Mouse (Mus musculus) hindbrain, embryonic 12.5 days (tissue): ENCODE data around the gene Tbxa2r. TPM values are rescaled to one million over a fixed set of nuclear protein-coding genes. Genes with fewer than 3 reads are reported as not detected.

Experiments used
- ATAC-seq: fragments of 200-750 bp; cut with Nextera tagmentation; 2 replicates; pipeline ENCODE4 v1.8.0; 2017; ENCODE audit warnings: moderate TSS enrichment; ENCODE audit not compliant: low FRiP score
- H3K27ac ChIP-seq: fragments of 300-500 bp; sonication (generic); 2 replicates; pipeline ENCODE4 v1.5.1; 2016; ENCODE audit warnings: mild to moderate bottlenecking
- H3K27me3 ChIP-seq: fragments of 300-500 bp; sonication (generic); 2 replicates; pipeline ENCODE4 v1.6.1; 2016; ENCODE audit warnings: mild to moderate bottlenecking
- H3K36me3 ChIP-seq: fragments of 300-500 bp; sonication (generic); 2 replicates; pipeline ENCODE4 v1.6.1; 2016; ENCODE audit warnings: mild to moderate bottlenecking
- H3K4me1 ChIP-seq: fragments of 300-500 bp; sonication (generic); 2 replicates; pipeline ENCODE4 v1.6.1; 2016
- H3K4me2 ChIP-seq: fragments of 300-500 bp; sonication (generic); replicated peaks from 2 replicates; pipeline ENCODE4 v1.6.1; 2016; ENCODE audit warnings: mild to moderate bottlenecking
- H3K4me3 ChIP-seq: fragments of 300-500 bp; sonication (generic); 2 replicates; pipeline ENCODE4 v1.5.1; 2016; ENCODE audit warnings: mild to moderate bottlenecking
- H3K9ac ChIP-seq: fragments of 300-500 bp; sonication (generic); 2 replicates; pipeline ENCODE4 v1.6.1; 2016; ENCODE audit warnings: mild to moderate bottlenecking, moderate library complexity
- H3K9me3 ChIP-seq: fragments of 300-500 bp; sonication (generic); replicated peaks from 2 replicates; pipeline ENCODE4 v1.6.1; 2016; ENCODE audit warnings: mild to moderate bottlenecking
- WGBS: fragments of 180-500 bp; shearing (Covaris S2); methylation state at CpG from one replicate; pipeline ENCODE4 v1.1.7; 2016; 5-methylcytosine and 5-hydroxymethylcytosine counted together
- polyA plus RNA-seq: library from polyadenylated mRNA; unstranded; fragments of >200 nt; fragmentation: Nextera tagmentation; extraction: Ambion mirVana; gene quantifications from 2 replicates; pipeline ENCODE4 v1.2.1, GENCODE M21; 2016

Tbxa2r gene
- polyA plus RNA-seq, 1 experiment from 2014 or later, result 2.7 TPM

DNA sequence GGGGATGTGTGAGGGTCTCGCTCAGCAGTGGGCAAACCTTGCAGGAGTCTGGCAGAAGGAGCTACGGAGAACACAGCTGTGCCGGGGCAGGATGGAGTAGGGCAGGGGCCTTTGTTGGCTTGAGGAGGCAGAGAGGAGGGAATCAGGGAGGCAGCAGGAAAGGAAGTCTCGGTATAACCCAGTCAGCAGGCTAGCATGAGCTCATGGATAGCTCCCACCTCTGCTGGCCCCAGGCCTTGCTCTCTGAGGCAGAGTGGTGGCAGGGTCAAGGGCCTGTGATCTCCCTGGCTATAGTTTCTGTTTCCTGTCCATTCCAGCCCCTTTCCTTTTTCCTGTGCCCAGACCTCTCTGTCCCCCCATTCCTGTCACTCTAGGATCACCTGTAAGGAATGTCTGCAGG lies 26.2 kb upstream of the Tbxa2r start:
- Histone ChIP-seq H3K36me3 (peaks cover 23% of the 10 kb centered on the region), H3K4me3 (no peak overlapping the region), H3K27ac (no peak overlapping the region), H3K4me1 (peaks cover 37% of the 10 kb centered on the region), H3K27me3 (no peaks in the 10 kb centered on the region), H3K9me3 (no peaks in the 10 kb centered on the region), H3K9ac (0 out of 2 replicates have a peak overlapping the region, but pooled peaks have one; percentile 0), H3K4me2 (no peak overlapping the region)
- ATAC-seq, result no peak
- 59% methylated on average over 4 of the region's 4 CpGs for WGBS

DNA sequence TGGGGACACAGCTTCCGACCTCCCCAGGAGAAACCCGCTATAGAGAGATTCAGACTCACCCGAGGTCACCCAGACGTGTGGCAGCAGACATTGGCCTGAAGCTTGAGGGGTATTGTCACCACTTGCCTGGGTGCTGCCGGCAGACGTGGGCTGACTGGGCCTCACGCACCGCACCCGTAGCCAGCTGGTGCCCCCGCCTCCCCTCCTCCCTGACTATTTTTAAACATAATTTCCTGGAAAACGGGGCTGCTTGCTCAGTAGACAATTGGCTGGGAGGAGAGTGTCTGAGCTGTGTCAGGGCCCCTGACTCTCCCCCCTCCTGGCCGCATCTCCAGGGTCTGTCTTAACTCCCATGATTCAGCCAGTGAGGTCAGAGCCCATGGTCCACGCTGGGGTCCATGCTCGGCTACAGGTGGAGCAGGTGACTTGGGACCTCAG lies 25.7 kb upstream of the Tbxa2r start:
- Histone ChIP-seq H3K4me3 (no peak overlapping the region), H3K36me3 (peaks cover 28% of the 10 kb centered on the region), H3K4me2 (no peak overlapping the region), H3K9ac (peak overlapping the region; percentile 4; the same call in 1 of the 2 replicates), H3K4me1 (peaks cover 33% of the 10 kb centered on the region), H3K27ac (no peak overlapping the region), H3K27me3 (no peaks in the 10 kb centered on the region), H3K9me3 (no peaks in the 10 kb centered on the region)
- ATAC-seq, result no peak
- 65% methylated on average over 14 of the region's 14 CpGs for WGBS

DNA sequence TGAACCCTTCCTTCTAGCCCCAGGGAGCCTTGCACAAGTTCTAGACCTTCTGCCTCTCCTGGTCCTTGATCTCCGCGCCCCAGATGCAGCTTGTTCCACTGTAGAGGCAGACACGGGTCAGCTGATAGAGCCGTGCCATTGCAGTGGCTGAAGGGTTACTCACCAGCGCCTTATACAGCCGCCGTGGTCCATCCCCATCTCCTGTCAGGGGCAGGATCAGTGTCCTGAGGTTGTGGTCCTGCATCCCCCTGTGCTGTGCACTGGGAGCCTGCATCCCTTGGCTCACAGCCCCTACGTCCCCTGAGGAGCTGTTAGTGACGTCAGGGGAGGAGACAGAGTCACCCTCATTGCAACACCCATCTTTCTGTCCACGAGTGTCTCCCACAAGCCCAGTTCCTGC lies 25.3 kb upstream of the Tbxa2r start:
- no peak overlapping the region for H3K9ac ChIP-seq
- no peak for ATAC-seq
- no peaks in the 10 kb centered on the region for H3K9me3 ChIP-seq
- no peaks in the 10 kb centered on the region for H3K27me3 ChIP-seq
- peaks cover 33% of the 10 kb centered on the region for H3K4me1 ChIP-seq
- no peak overlapping the region for H3K27ac ChIP-seq
- 79% methylated on average over 10 of the region's 10 CpGs for WGBS
- H3K4me2 ChIP-seq, result no peak overlapping the region
- no peak overlapping the region for H3K4me3 ChIP-seq
- peaks cover 32% of the 10 kb centered on the region for H3K36me3 ChIP-seq

DNA sequence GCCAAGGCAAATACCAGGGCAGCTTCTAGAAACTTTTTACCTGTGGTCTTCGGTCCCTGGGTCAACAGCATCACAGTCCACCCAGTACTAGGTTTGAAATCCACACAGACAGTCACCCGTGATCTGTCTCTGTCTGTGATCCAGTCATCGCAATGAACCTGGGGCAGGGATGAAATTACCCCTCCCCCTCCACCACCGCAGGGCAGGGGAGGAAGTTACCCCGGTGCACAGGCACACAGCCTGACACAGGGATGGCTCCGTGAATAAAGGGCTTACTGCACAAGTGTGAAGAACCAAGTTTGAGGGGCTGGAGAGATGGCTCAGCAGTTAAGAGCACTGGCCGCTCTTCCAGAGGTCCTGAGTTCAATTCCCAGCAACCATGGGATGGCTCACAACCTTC lies 24.8 kb upstream of the Tbxa2r start:
- Histone ChIP-seq H3K9ac (no peak overlapping the region), H3K36me3 (peaks cover 36% of the 10 kb centered on the region), H3K27me3 (no peaks in the 10 kb centered on the region), H3K9me3 (no peaks in the 10 kb centered on the region), H3K4me1 (peaks cover 33% of the 10 kb centered on the region), H3K27ac (no peak overlapping the region), H3K4me3 (no peak overlapping the region), H3K4me2 (no peak overlapping the region)
- no peak for ATAC-seq
- 75% methylated on average over 7 of the region's 7 CpGs for WGBS

DNA sequence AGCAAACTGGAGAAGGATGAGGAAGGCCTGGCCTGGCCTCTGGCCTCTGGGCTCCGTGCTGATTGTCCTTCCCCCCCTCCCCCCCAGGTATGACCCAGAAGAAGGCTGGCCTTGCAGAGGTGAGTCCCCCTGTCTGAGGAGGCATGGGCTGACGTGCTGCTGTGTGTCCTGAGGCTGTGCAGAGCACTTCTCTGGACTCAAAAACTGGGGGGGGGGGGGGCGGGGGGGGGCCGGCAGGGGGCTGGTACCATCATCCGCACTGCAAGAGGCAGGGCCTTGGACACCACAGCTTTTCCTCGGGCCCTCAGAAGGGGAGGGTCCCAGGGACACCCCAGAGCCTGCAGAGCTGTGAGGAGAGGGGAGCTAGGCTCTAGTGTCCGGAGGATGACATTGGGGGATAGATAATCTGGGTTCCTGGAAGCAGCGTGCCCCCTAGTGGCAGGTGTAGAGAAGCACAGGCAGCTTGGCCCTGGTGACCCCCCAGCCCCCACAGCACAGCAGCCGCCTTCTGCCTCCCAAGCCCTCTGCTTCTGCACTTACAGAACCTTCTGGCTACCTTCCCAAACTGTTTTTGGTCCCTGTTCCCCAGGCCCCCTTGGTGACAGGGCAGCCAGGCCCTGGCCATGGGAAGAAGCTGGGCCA lies 23.8 kb upstream of the Tbxa2r start:
- Histone ChIP-seq H3K4me1 (peaks cover 29% of the 10 kb centered on the region), H3K27ac (no peak overlapping the region), H3K36me3 (peaks cover 46% of the 10 kb centered on the region), H3K4me3 (no peak overlapping the region), H3K27me3 (no peaks in the 10 kb centered on the region), H3K9me3 (no peaks in the 10 kb centered on the region), H3K4me2 (no peak overlapping the region), H3K9ac (peak overlapping the region; percentile 18; the same call in 1 of the 2 replicates)
- 17% methylated on average over 5 of the region's 9 CpGs for WGBS
- ATAC-seq, result no peak

DNA sequence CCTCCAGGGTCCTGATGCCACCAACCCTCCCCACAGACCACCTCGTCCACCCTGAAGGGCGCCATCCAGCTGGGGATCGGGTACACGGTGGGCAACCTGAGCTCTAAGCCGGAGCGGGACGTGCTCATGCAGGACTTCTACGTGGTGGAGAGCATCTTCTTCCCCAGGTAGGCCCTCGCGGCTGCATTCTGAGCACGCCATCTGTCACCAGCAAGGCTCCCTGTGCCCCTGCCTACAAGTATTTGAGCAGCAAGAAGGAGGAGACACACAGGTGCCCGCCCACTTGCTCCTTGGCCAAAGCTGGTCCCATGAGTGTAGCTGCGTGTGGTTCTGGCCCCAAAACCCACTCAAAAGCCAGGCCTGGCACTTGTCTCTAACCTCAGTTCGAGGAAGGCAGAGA lies 22.9 kb upstream of the Tbxa2r start:
- no peak overlapping the region for H3K4me2 ChIP-seq
- no peak overlapping the region for H3K27ac ChIP-seq
- ATAC-seq, result no peak
- H3K9me3 ChIP-seq, result no peaks in the 10 kb centered on the region
- WGBS, result 92% methylated on average over 14 of the region's 14 CpGs
- peaks cover 55% of the 10 kb centered on the region for H3K36me3 ChIP-seq
- no peak overlapping the region for H3K9ac ChIP-seq
- H3K27me3 ChIP-seq, result no peaks in the 10 kb centered on the region
- H3K4me1 ChIP-seq, result peaks cover 23% of the 10 kb centered on the region
- H3K4me3 ChIP-seq, result no peak overlapping the region

DNA sequence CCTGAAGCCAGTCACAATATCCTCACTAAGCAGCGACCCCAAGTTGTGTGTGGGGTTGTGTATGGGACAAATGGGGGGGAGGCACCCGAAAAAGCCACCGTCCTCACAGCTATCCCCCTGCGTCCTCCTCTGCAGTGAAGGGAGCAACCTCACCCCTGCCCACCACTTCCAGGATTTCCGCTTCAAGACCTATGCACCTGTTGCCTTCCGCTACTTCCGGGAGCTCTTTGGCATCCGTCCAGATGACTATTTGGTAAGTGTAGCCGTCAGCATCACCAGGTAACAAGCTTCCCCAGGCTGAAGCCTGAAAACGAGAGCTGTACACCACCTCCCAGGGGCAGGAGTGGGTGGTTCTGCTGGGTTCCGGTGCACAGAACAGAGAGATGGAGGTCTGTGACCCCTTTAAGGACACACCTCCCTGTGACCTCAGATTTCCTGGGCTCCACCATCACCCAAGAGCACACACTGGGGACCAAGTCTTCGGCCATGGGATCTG lies 22.3 kb upstream of the Tbxa2r start:
- H3K36me3 ChIP-seq, result peaks cover 61% of the 10 kb centered on the region
- 95% methylated on average over 12 of the region's 12 CpGs for WGBS
- H3K9ac ChIP-seq, result no peak overlapping the region
- no peak overlapping the region for H3K4me2 ChIP-seq
- H3K9me3 ChIP-seq, result no peaks in the 10 kb centered on the region
- peaks cover 19% of the 10 kb centered on the region for H3K4me1 ChIP-seq
- H3K27ac ChIP-seq, result no peak overlapping the region
- ATAC-seq, result no peak
- H3K27me3 ChIP-seq, result no peaks in the 10 kb centered on the region
- H3K4me3 ChIP-seq, result no peak overlapping the region

DNA sequence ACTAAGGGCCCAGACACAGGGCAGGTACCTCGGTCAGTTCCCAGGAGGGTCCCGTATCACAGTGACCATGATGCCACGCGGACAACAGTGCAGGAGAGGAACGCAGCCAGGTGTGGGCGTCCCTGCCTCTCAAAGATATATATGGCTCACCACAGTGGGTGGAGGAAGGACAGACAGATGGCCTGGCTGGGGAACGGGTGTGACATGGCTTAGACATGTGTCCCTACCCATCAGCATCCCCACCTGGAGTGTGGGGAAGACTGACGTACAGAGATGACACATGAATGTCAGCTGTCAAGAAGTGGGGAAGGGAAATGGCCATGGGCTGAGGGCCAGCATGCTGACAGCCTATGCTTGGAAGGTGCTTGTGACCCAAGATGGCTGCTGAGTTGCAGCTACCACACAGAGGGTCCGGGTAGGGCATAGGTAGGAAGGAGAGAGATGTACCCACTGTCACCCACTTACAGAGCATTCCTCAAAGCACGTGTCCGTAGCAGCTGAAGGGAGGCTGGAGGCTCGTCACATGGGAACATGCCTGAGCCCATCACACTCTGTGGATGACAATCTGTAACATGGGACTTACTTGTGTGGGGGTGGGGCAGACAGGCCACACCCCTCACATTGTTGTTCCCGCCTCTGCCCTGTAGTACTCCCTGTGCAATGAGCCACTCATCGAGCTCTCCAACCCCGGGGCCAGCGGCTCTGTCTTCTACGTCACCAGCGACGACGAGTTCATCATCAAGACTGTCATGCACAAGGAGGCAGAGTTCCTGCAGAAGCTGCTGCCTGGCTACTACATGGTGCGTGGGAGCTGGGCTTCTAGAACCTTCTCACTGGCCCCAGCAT lies 21.5 kb upstream of the Tbxa2r start:
- peaks cover 69% of the 10 kb centered on the region for H3K36me3 ChIP-seq
- H3K27me3 ChIP-seq, result no peaks in the 10 kb centered on the region
- peaks cover 14% of the 10 kb centered on the region; the same call in 1 of the 2 replicates for H3K4me1 ChIP-seq
- no peaks in the 10 kb centered on the region for H3K9me3 ChIP-seq
- H3K27ac ChIP-seq, result no peak overlapping the region
- WGBS, result 91% methylated on average over 21 of the region's 21 CpGs
- no peak for ATAC-seq
- H3K4me3 ChIP-seq, result no peak overlapping the region
- no peak overlapping the region for H3K9ac ChIP-seq
- no peak overlapping the region for H3K4me2 ChIP-seq

DNA sequence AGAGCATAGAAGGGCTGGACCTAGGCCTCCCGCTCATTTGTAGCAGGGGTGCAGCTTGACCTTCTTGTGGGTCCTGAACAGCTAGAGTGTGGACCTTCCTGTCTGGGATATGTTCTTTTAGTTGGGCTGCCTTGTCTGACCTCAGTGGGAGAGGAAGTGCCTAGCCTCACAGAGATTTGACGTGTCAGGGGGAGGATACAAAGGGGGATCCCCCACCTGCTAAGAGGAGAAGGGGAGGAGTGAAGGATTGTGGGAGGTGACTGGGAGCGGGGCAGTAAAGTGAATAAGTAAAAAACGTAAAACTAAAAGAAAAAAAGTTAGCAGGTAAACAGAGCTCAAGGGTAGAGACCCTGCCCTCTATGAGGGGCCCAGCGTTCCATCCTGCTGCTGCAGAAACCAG lies 19.0 kb upstream of the Tbxa2r start:
- Histone ChIP-seq H3K9me3 (no peaks in the 10 kb centered on the region), H3K4me1 (0 out of 2 replicates have a peak, but pooled peaks cover 5% of the 10 kb centered on the region), H3K4me3 (no peak overlapping the region), H3K27me3 (no peaks in the 10 kb centered on the region), H3K9ac (no peak overlapping the region), H3K27ac (no peak overlapping the region), H3K36me3 (peaks cover 93% of the 10 kb centered on the region), H3K4me2 (no peak overlapping the region)
- 87% methylated on average over 5 of the region's 5 CpGs for WGBS
- no peak for ATAC-seq

DNA sequence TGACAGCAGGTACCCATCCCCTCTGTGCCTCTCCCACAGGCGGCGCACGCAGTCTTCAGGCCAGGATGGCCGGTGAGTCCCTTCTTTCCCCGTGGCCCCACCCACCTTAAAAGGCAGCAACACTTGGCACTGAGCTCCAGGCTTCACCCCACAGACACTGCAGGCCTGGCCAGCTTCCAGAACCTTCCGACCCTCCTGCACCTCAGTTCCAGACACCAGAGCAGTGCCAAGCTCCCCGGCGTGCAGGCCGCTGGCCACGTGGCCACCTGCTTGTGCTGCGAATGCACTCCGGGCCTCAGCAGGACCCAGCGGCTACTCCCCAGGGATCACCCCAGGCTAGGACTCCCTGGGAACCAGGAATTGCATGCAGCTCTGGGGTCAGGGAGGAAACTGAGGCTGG lies 14.9 kb upstream of the Tbxa2r start:
- peaks cover 13% of the 10 kb centered on the region for H3K4me1 ChIP-seq
- no peak for ATAC-seq
- no peaks in the 10 kb centered on the region for H3K27me3 ChIP-seq
- no peaks in the 10 kb centered on the region for H3K9me3 ChIP-seq
- H3K4me3 ChIP-seq, result no peak overlapping the region
- H3K36me3 ChIP-seq, result peaks cover 90% of the 10 kb centered on the region
- WGBS, result 95% methylated on average over 13 of the region's 13 CpGs
- H3K4me2 ChIP-seq, result no peak overlapping the region
- H3K27ac ChIP-seq, result no peak overlapping the region
- H3K9ac ChIP-seq, result no peak overlapping the region

DNA sequence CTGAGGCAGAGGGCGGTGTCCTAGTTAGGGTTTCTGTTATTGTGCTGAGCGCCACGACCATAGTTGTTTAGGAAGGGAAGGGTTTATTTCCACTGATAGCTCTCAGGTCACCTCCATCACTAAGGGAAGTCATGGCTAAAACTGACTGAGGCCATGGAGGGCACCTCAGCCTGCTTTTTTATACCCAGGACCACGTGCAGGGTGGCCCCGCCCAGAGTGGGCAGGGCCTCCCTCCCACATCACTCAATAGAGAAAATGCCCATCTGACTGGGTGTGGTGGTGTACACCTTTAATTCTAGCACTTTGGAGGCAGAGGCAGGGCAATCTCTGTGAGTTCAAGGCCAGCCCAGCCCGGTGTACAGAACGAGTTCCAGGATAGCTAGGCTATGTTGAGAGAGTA lies 14.3 kb upstream of the Tbxa2r start:
- Histone ChIP-seq H3K9me3 (no peaks in the 10 kb centered on the region), H3K27ac (no peak overlapping the region), H3K36me3 (peaks cover 88% of the 10 kb centered on the region), H3K9ac (no peak overlapping the region), H3K4me2 (no peak overlapping the region), H3K27me3 (no peaks in the 10 kb centered on the region), H3K4me3 (no peak overlapping the region), H3K4me1 (peaks cover 19% of the 10 kb centered on the region)
- WGBS, result 75% methylated on average over 7 of the region's 7 CpGs
- ATAC-seq, result no peak

DNA sequence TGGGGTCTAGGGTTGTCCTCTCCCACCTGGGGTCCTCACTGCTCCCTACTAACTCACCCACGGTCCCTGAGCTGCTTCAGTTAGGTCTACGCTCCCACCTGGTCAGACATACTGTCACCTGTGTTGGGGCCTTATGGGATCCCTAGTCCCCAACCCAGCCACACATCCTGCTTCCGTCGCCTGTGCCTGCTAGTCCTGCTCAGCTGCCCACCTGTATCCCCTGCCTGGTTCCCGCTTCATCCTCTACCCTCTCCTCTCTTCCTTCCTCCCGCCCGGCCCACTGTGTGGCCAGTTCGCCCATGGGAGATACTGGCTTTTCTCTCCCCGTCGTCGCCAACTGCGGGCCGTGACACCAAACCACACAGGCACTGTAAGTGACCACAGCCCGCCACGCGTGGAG lies 12.9 kb upstream of the Tbxa2r start:
- H3K27me3 ChIP-seq, result no peaks in the 10 kb centered on the region
- no peak for ATAC-seq
- H3K9ac ChIP-seq, result no peak overlapping the region
- no peak overlapping the region for H3K4me3 ChIP-seq
- H3K27ac ChIP-seq, result no peak overlapping the region
- 95% methylated on average over 16 of the region's 16 CpGs for WGBS
- no peak overlapping the region for H3K4me2 ChIP-seq
- H3K36me3 ChIP-seq, result peaks cover 75% of the 10 kb centered on the region
- peaks cover 27% of the 10 kb centered on the region for H3K4me1 ChIP-seq
- H3K9me3 ChIP-seq, result no peaks in the 10 kb centered on the region
